Mouse (Mus musculus) hindbrain, postnatal 0 days (tissue): ENCODE measurements around the gene Prpf19. TPM values are rescaled to one million over a fixed set of nuclear protein-coding genes. Genes with fewer than 3 reads are reported as not detected.
A peak's percentile ranks its signal among the peaks of the same experiment; 100 is the strongest.

Experiments used
- ATAC-seq: fragments of 200-750 bp; cut with Nextera tagmentation; 2 replicates; pipeline ENCODE4 v1.8.0; 2017; ENCODE audit warnings: mild to moderate bottlenecking, moderate TSS enrichment, moderate library complexity
- DNase-seq: peaks from one replicate; pipeline ENCODE4 v3.0.0-alpha.2; 2015; ENCODE audit warnings: low spot score
- H3K27ac ChIP-seq: fragments of 300-500 bp; sonication (generic); 2 replicates; pipeline ENCODE4 v1.5.1; 2014; ENCODE audit warnings: mild to moderate bottlenecking
- H3K27me3 ChIP-seq: fragments of 300-500 bp; sonication (generic); 2 replicates; pipeline ENCODE4 v1.6.1; 2014; ENCODE audit warnings: low read length, mixed read lengths; ENCODE audit not compliant: insufficient read depth
- H3K36me3 ChIP-seq: fragments of 300-500 bp; sonication (generic); 2 replicates; pipeline ENCODE4 v1.6.1; 2014; ENCODE audit warnings: low read length, mixed read lengths; ENCODE audit not compliant: insufficient read depth
- H3K4me1 ChIP-seq: fragments of 300-500 bp; sonication (generic); 2 replicates; pipeline ENCODE4 v1.6.1; 2014; ENCODE audit warnings: antibody characterized with exemption, low read length, mixed read lengths; ENCODE audit not compliant: insufficient read depth
- H3K4me2 ChIP-seq: fragments of 300-500 bp; sonication (generic); 2 replicates; pipeline ENCODE4 v1.6.1; 2014; ENCODE audit warnings: low read depth, mild to moderate bottlenecking, low read length, moderate library complexity, mixed read lengths
- H3K4me3 ChIP-seq: fragments of 300-500 bp; sonication (generic); 2 replicates; pipeline ENCODE4 v1.5.1; 2014; ENCODE audit warnings: low read length
- H3K9ac ChIP-seq: fragments of 300-500 bp; sonication (generic); replicated peaks from 2 replicates; pipeline ENCODE4 v1.6.1; 2014; ENCODE audit warnings: mild to moderate bottlenecking, low read length, moderate library complexity, mixed read lengths
- H3K9me3 ChIP-seq: fragments of 300-500 bp; sonication (generic); 2 replicates; pipeline ENCODE4 v1.6.1; 2016; ENCODE audit warnings: low read length, mixed read lengths
- CTCF ChIP-seq: IDR thresholded peaks from 2 replicates; pipeline ENCODE4 v1.5.1; 2016; ENCODE audit warnings: antibody characterized with exemption, control low read depth, low read depth
- WGBS: fragments of 180-500 bp; shearing (Covaris S2); extraction: QIAGEN DNeasy Blood & Tissue Kit; methylation state at CpG from one replicate; pipeline ENCODE4 v1.1.7; 2014; 5-methylcytosine and 5-hydroxymethylcytosine counted together
- polyA plus RNA-seq: library from polyadenylated mRNA; unstranded; fragments of >200 nt; fragmentation: Nextera tagmentation; extraction: Ambion mirVana; gene quantifications from 2 replicates; pipeline ENCODE4 v1.2.1, GENCODE M21; 2015
- total RNA-seq: library from RNA; depleted of rRNA; stranded (reverse); fragments of >200 nt; gene quantifications from 2 replicates; pipeline ENCODE4 v1.2.3, GENCODE M21; 2014

Gene Prpf19
- total and polyA plus RNA-seq, 2 experiments from 2014 or later, result 40.3 to 351 TPM

- ATAC-seq, result no peak
- 51% methylated on average over 22 of the region's 22 CpGs for WGBS
Measured at GRCm38 (mm10) chr19:10860072-10860497, 34.9 kb upstream of the Prpf19 start.

GRCm38 (mm10) chr19:10866351-10866750 is 28.7 kb upstream of the Prpf19 start:
- H3K27me3 ChIP-seq, result no peaks in the 10 kb centered on the region

More at GRCm38 (mm10) chr19:10860072-10860497, 34.9 kb upstream of the Prpf19 start:
- no peaks in the 10 kb centered on the region for H3K9me3 ChIP-seq
- no peak overlapping the region for H3K9ac ChIP-seq
- H3K4me2 ChIP-seq, result no peak overlapping the region
- H3K4me3 ChIP-seq, result no peak overlapping the region
- no peak overlapping the region for H3K27ac ChIP-seq
- peaks cover 81% of the 10 kb centered on the region for H3K36me3 ChIP-seq
- peak; percentile 30 for TF ChIP-seq CTCF
- no peaks in the 10 kb centered on the region for H3K4me1 ChIP-seq
- no peak for DNase-seq
- H3K27me3 ChIP-seq, result no peaks in the 10 kb centered on the region

GRCm38 (mm10) chr19:10867946-10868622 is 26.9 kb upstream of the Prpf19 start:
- H3K4me2 ChIP-seq, result peak overlapping the region; percentile 73
- TF ChIP-seq CTCF, result no peak
- H3K9ac ChIP-seq, result peak overlapping the region; percentile 90
- H3K4me3 ChIP-seq, result peak overlapping the region; percentile 73
- H3K36me3 ChIP-seq, result peaks cover 52% of the 10 kb centered on the region
- H3K9me3 ChIP-seq, result no peaks in the 10 kb centered on the region
- peak overlapping the region; percentile 87; the same call in 1 of the 2 replicates for H3K27ac ChIP-seq
- H3K4me1 ChIP-seq, result peaks cover 10% of the 10 kb centered on the region
- DNase-seq (no peak), ATAC-seq (no peak)
- 18% methylated on average over 5 of the region's 5 CpGs for WGBS
- no peaks in the 10 kb centered on the region for H3K27me3 ChIP-seq

More at GRCm38 (mm10) chr19:10866351-10866750, 28.7 kb upstream of the Prpf19 start:
- H3K9me3 ChIP-seq, result no peaks in the 10 kb centered on the region
- peaks cover 10% of the 10 kb centered on the region for H3K4me1 ChIP-seq
- TF ChIP-seq CTCF, result no peak
- H3K9ac ChIP-seq, result no peak overlapping the region
- H3K36me3 ChIP-seq, result peaks cover 52% of the 10 kb centered on the region
- H3K4me2 ChIP-seq, result no peak overlapping the region
- 81% methylated on average over 13 of the region's 13 CpGs for WGBS
- H3K27ac ChIP-seq, result no peak overlapping the region
- ATAC-seq (no peak), DNase-seq (no peak)
- no peak overlapping the region for H3K4me3 ChIP-seq

- WGBS, result under 1% methylated on average over 17 of the region's 17 CpGs
- H3K9ac ChIP-seq, result peak overlapping the region; percentile 90
- no peak; the same call in 1 of the 2 replicates for TF ChIP-seq CTCF
- H3K4me2 ChIP-seq, result peak overlapping the region; percentile 73
- peaks cover 10% of the 10 kb centered on the region for H3K4me1 ChIP-seq
- no peaks in the 10 kb centered on the region for H3K9me3 ChIP-seq
- peak overlapping the region; percentile 73 for H3K4me3 ChIP-seq
- peaks cover 52% of the 10 kb centered on the region for H3K36me3 ChIP-seq
- peak overlapping the region; percentile 87 for H3K27ac ChIP-seq
- ATAC-seq (peak; percentile 46), DNase-seq (peak; percentile 41)
- no peaks in the 10 kb centered on the region for H3K27me3 ChIP-seq
Measured at GRCm38 (mm10) chr19:10868623-10869141, 26.3 kb upstream of the Prpf19 start.

GRCm38 (mm10) chr19:10869241-10869885 is 25.7 kb upstream of the Prpf19 start:
- peak overlapping the region; percentile 73 for H3K4me2 ChIP-seq
- H3K36me3 ChIP-seq, result peaks cover 52% of the 10 kb centered on the region
- DNase-seq, result peak; percentile 91
- peak overlapping the region; percentile 87 for H3K27ac ChIP-seq
- peak overlapping the region; percentile 90 for H3K9ac ChIP-seq
- peak overlapping the region; percentile 73 for H3K4me3 ChIP-seq
- no peaks in the 10 kb centered on the region for H3K27me3 ChIP-seq
- peaks cover 10% of the 10 kb centered on the region for H3K4me1 ChIP-seq
- ATAC-seq, result peak; percentile 93
- 0% methylated on average over 39 of the region's 43 CpGs for WGBS
- H3K9me3 ChIP-seq, result no peaks in the 10 kb centered on the region
- peak; percentile 25 for TF ChIP-seq CTCF

- no peaks in the 10 kb centered on the region for H3K27me3 ChIP-seq
- peaks cover 10% of the 10 kb centered on the region for H3K4me1 ChIP-seq
- H3K9me3 ChIP-seq, result no peaks in the 10 kb centered on the region
- TF ChIP-seq CTCF, result no peak; the same call in 1 of the 2 replicates
- H3K27ac ChIP-seq, result peak within 1 kb of the TSS; percentile 87
- H3K4me3 ChIP-seq, result peak within 1 kb of the TSS; percentile 73
- H3K36me3 ChIP-seq, result peaks cover 47% of the 10 kb centered on the region
- H3K4me2 ChIP-seq, result peak within 1 kb of the TSS; percentile 73
- 5% methylated on average over 8 of the region's 8 CpGs for WGBS
- peak; percentile 38 for ATAC-seq
- DNase-seq, result peak; percentile 37
- H3K9ac ChIP-seq, result peak within 1 kb of the TSS; percentile 90
Measured at GRCm38 (mm10) chr19:10869886-10870527, 25.0 kb upstream of the Prpf19 start, which contains the start of gene Tmem132a. Gene Tmem132a (minus strand): TSS chr19:10869940.
